Mouse (Mus musculus): ENCODE measurements around the gene Elovl6. TPM values are rescaled to one million over a fixed set of nuclear protein-coding genes. Genes with fewer than 3 reads are reported as not detected.

Elovl6 gene
- polyA plus RNA-seq, 1 experiment: 0.01 TPM

- Histone ChIP-seq H3K4me1 (ENCODE audit: control insufficient read depth) (no peaks in the 10 kb centered on the region), H3K36me3 (ENCODE audit: control insufficient read depth) (no peaks in the 10 kb centered on the region; the same call in 1 of the 2 replicates), H3K27me3 (ENCODE audit: control insufficient read depth) (no peaks in the 10 kb centered on the region), H3K4me3 (replicated peaks) (no peak overlapping the region), H3K9me3 (ENCODE audit: control insufficient read depth, low read length) (no peaks in the 10 kb centered on the region)
- TF ChIP-seq TAL1 (IDR thresholded peaks at IDR 0.05; ENCODE audit: low read length) (no peak), GATA1 (IDR thresholded peaks at IDR 0.05; ENCODE audit: low read length) (no peak)
Measured at GRCm38 (mm10) chr3:129687429-129687828, 155.3 kb downstream of the Elovl6 start.

Other genes with a start within 250 kb of the Elovl6 start
- gene Enpep, start 199.6 kb upstream of the Elovl6 start, polyA plus RNA-seq (2012): not detected in 2 replicates
- 0.01 TPM in 1 of 2 replicates, not detected in the other for gene Egf, start 223.0 kb downstream of the Elovl6 start, polyA plus RNA-seq (2012)

Measured in erythroblast, embryonic 14.5 days (primary cell).